Mouse (Mus musculus) kidney, embryonic 14.5 days (tissue): ENCODE results near the gene Iqschfp. TPM values are rescaled to one million over a fixed set of nuclear protein-coding genes. Genes with fewer than 3 reads are reported as not detected.

ENCODE experiments used
- ATAC-seq: fragments of 200-750 bp; cut with Nextera tagmentation; 2 replicates; pipeline ENCODE4 v1.8.0; 2017; ENCODE audit warnings: moderate number of reproducible peaks, mild to moderate bottlenecking, moderate TSS enrichment, moderate library complexity; ENCODE audit not compliant: low FRiP score, low TSS enrichment
- H3K27ac ChIP-seq: fragments of 300-500 bp; sonication (generic); 2 replicates; pipeline ENCODE4 v1.5.1; 2014; ENCODE audit warnings: low read depth, mild to moderate bottlenecking, low read length, moderate library complexity, mixed read lengths
- H3K27me3 ChIP-seq: fragments of 300-500 bp; sonication (generic); 2 replicates; pipeline ENCODE4 v1.6.1; 2014; ENCODE audit warnings: mild to moderate bottlenecking, low read length; ENCODE audit not compliant: control insufficient read depth, insufficient read depth
- H3K36me3 ChIP-seq: fragments of 300-500 bp; sonication (generic); 2 replicates; pipeline ENCODE4 v1.6.1; 2014; ENCODE audit warnings: low read length, mixed read lengths; ENCODE audit not compliant: control insufficient read depth, insufficient read depth
- H3K4me1 ChIP-seq: fragments of 300-500 bp; sonication (generic); 2 replicates; pipeline ENCODE4 v1.6.1; 2014; ENCODE audit warnings: low read length, mixed read lengths; ENCODE audit not compliant: control insufficient read depth, insufficient read depth
- H3K4me2 ChIP-seq: fragments of 300-500 bp; sonication (generic); replicated peaks from 2 replicates; pipeline ENCODE4 v1.6.1; 2014; ENCODE audit warnings: low read depth, mild to moderate bottlenecking, low read length
- H3K4me3 ChIP-seq: fragments of 300-500 bp; sonication (generic); 2 replicates; pipeline ENCODE4 v1.5.1; 2014; ENCODE audit warnings: mild to moderate bottlenecking, low read length
- H3K9ac ChIP-seq: fragments of 300-500 bp; sonication (generic); 2 replicates; pipeline ENCODE4 v1.6.1; 2014; ENCODE audit warnings: low read depth, mild to moderate bottlenecking, low read length, moderate library complexity
- H3K9me3 ChIP-seq: fragments of 300-500 bp; sonication (generic); 2 replicates; pipeline ENCODE4 v1.6.1; 2016; ENCODE audit warnings: low read length; ENCODE audit not compliant: control insufficient read depth
- WGBS: fragments of 180-500 bp; shearing (Covaris S2); extraction: QIAGEN DNeasy Blood & Tissue Kit; methylation state at CpG from one replicate; pipeline ENCODE4 v1.1.7; 2014; 5-methylcytosine and 5-hydroxymethylcytosine counted together
- polyA plus RNA-seq: library from polyadenylated mRNA; unstranded; fragments of >200 nt; fragmentation: Nextera tagmentation; extraction: Ambion mirVana; gene quantifications from 2 replicates; pipeline ENCODE4 v1.2.1, GENCODE M21; 2014

Gene Iqschfp
- polyA plus RNA-seq, 1 experiment from 2014 or later, result not detected

DNA sequence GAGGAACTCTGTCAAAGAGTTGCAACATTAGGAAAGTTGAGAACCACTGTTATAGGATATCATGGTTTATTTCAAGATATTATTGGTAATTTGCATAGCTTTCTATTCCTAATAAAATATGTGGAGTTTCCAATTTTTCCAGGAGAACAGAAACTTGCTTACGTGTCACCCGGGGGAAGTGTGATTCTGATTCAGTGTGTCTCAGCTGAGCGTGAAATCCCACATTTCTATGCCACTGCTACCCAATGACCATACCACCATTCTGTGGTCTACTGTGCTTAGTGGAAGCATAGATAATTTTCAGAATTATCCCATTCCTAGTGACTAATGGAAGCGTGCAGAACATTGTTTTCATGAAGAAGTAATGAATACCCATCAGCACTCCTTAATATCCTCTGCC, 704.9 kb downstream of the Iqschfp start:
- Histone ChIP-seq H3K36me3 (no peaks in the 10 kb centered on the region), H3K9me3 (no peaks in the 10 kb centered on the region), H3K4me1 (0 out of 2 replicates have a peak, but pooled peaks cover 13% of the 10 kb centered on the region), H3K4me3 (no peak overlapping the region), H3K4me2 (no peak overlapping the region), H3K27ac (no peak overlapping the region), H3K27me3 (no peaks in the 10 kb centered on the region), H3K9ac (no peak overlapping the region)
- ATAC-seq, result no peak
- WGBS, result 94% methylated on average over 4 of the region's 4 CpGs

GRCm38 (mm10) chr3:68602891-68603290, 710.9 kb downstream of the Iqschfp start:
- Histone ChIP-seq H3K4me1 (0 out of 2 replicates have a peak, but pooled peaks cover 2% of the 10 kb centered on the region), H3K9ac (no peak overlapping the region), H3K27me3 (no peaks in the 10 kb centered on the region), H3K9me3 (no peaks in the 10 kb centered on the region), H3K36me3 (no peaks in the 10 kb centered on the region), H3K27ac (no peak overlapping the region), H3K4me2 (no peak overlapping the region), H3K4me3 (no peak overlapping the region)
- ATAC-seq, result no peak
- WGBS, result 88% methylated on average over 9 of the region's 9 CpGs

DNA sequence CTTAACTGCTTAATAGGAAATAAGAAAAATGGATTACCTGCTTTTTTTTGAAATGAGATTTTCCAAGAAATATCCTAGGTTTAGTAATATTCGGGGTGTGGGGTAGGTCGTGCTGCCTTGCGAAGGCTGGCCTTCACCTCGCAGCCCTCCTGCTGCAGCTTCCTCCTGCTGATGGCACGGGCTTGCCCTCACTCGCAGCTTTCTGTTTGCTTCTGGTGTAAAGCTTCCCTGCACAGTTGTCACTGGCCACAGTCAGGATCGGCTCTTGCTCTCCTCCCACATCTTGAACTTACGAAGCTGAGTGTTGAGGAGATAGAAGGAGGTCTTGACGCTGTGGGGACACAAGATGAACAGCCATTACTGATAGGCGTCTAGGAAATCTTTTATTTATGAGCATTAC, 712.4 kb downstream of the Iqschfp start:
- Histone ChIP-seq H3K4me1 (0 out of 2 replicates have a peak, but pooled peaks cover 2% of the 10 kb centered on the region), H3K36me3 (no peaks in the 10 kb centered on the region), H3K9me3 (no peaks in the 10 kb centered on the region), H3K4me2 (no peak overlapping the region), H3K9ac (no peak overlapping the region), H3K4me3 (no peak overlapping the region), H3K27me3 (no peaks in the 10 kb centered on the region), H3K27ac (no peak overlapping the region)
- ATAC-seq, result no peak
- 65% methylated on average over 10 of the region's 10 CpGs for WGBS

DNA sequence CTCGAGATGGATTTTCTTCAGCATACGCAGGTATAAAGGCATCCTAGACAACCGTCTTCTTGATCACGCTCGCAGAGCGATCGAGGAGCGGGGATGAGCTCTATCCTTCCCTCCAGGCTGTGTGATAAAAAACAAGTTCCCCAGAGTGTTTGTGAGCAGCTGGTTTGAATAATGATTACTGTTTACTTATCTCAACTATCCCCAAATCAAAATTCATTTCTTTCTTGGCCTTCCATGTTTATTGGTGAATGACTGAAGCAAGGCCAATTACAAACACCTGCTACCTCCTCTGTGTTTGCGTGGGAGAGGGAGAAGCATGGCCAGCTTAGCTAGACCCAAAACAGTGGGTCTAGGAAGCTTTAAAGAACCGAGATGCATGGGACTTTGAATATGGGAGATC, 712.9 kb downstream of the Iqschfp start:
- Histone ChIP-seq H3K27me3 (no peaks in the 10 kb centered on the region), H3K9me3 (no peaks in the 10 kb centered on the region), H3K4me1 (peaks cover 7% of the 10 kb centered on the region; the same call in 1 of the 2 replicates), H3K4me2 (no peak overlapping the region), H3K4me3 (no peak overlapping the region), H3K9ac (no peak overlapping the region), H3K36me3 (no peaks in the 10 kb centered on the region), H3K27ac (no peak overlapping the region)
- WGBS, result 82% methylated on average over 10 of the region's 10 CpGs
- no peak for ATAC-seq

DNA sequence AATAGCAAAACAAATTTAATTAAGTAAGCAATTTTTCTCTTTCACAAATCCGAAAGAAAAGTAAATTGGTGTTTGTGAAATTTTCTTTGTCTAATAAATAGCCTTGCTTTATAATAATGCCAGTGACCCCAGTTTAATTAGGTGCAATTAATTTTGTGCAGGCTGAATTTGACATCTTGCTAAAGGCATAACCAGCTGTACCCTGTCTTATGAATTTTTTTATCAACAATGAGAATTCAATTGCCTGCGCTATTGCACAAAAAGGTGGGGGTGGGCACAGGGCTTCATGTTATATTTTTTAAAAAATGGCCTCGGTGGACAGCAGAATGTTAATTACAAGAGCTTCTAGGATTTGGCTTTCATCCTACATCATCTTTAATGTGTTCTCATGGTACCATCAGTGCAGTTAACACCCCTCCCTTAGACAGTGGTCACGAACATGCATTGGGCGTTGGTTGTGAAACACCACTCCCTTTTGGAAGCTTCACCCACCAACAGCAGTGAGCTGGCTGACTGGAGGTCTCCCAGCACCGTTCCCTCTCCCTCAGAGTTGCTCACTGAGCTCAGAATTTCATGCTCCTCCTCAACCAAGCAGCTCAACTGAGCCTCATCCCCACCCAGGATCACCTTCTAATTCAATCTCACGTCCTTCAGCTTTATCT, 714.0 kb downstream of the Iqschfp start:
- no peak for ATAC-seq
- 79% methylated on average over 7 of the region's 7 CpGs for WGBS
- H3K27ac ChIP-seq, result no peak overlapping the region

DNA sequence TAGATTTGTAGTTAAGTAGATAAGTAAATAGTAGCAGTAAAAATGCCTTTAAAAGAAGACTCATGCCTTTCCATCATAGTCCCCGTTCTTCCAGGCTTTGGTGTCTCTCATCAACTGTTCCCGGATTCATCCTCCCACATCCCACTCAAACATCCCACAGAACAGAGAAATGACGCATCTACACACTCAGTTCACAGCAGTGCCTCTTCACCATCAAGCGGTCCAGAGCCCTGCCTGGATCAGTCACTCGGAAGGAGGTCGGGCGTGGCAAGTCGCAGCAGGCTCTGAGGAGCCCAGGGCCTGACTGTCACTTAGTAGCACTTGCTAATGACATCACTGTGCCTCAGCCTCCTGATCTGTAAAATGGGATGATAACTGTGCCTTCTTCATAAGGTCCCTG, 714.7 kb downstream of the Iqschfp start:
- Histone ChIP-seq H3K4me3 (no peak overlapping the region), H3K9me3 (no peaks in the 10 kb centered on the region), H3K27ac (no peak overlapping the region), H3K4me1 (peaks cover 14% of the 10 kb centered on the region; the same call in 1 of the 2 replicates), H3K27me3 (no peaks in the 10 kb centered on the region), H3K9ac (no peak overlapping the region), H3K36me3 (no peaks in the 10 kb centered on the region), H3K4me2 (no peak overlapping the region)
- ATAC-seq, result no peak
- 84% methylated on average over 8 of the region's 8 CpGs for WGBS

More for the DNA sequence above, 714.0 kb downstream of the Iqschfp start:
- H3K36me3 ChIP-seq, result no peaks in the 10 kb centered on the region
- no peaks in the 10 kb centered on the region for H3K9me3 ChIP-seq
- H3K4me1 ChIP-seq, result peaks cover 14% of the 10 kb centered on the region; the same call in 1 of the 2 replicates
- no peak overlapping the region for H3K4me2 ChIP-seq
- H3K4me3 ChIP-seq, result no peak overlapping the region
- no peak overlapping the region for H3K9ac ChIP-seq
- no peaks in the 10 kb centered on the region for H3K27me3 ChIP-seq

- Histone ChIP-seq H3K4me2 (no peak overlapping the region), H3K4me3 (no peak overlapping the region), H3K9me3 (no peaks in the 10 kb centered on the region), H3K9ac (no peak overlapping the region), H3K4me1 (peaks cover 14% of the 10 kb centered on the region; the same call in 1 of the 2 replicates), H3K27ac (no peak overlapping the region), H3K36me3 (no peaks in the 10 kb centered on the region), H3K27me3 (no peaks in the 10 kb centered on the region)
- ATAC-seq, result no peak
- 86% methylated on average over 8 of the region's 8 CpGs for WGBS
Observed at GRCm38 (mm10) chr3:68607336-68607735, 715.3 kb downstream of the Iqschfp start.

DNA sequence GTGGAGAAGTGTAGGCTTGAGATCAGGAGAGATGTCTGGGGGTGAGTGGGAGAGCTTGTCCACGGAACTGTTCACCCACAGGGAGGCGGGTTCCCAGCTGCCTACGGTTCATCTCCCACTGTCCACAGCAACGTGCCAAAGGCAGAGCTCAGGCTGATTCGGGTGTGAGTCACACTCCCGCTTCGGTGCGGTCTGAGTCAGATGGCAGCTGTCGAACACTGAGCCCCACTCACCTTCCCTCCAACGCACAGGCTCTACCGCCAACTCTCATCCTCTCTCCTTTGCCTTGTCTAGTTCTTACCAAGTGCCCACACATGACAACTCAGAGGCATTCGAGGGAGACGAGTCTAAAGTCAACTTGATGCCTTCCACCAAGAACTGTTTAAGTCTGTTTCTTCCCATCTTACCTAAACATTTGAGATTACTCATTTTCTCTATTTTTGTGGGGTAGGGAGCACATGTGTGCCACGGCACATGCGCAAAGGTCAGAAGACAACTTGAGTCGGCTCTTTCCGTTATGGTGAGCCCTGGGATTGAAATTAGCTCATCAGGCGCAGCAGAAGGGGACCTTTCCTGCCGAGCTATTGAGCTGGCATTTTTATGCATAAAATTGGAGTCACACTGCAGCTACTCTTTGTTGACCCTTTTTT, 716.9 kb downstream of the Iqschfp start:
- no peak overlapping the region for H3K9ac ChIP-seq
- no peak overlapping the region for H3K4me2 ChIP-seq
- no peaks in the 10 kb centered on the region for H3K27me3 ChIP-seq
- no peak overlapping the region for H3K27ac ChIP-seq
- H3K9me3 ChIP-seq, result no peaks in the 10 kb centered on the region
- peaks cover 14% of the 10 kb centered on the region; the same call in 1 of the 2 replicates for H3K4me1 ChIP-seq
- WGBS, result 73% methylated on average over 19 of the region's 19 CpGs
- H3K4me3 ChIP-seq, result no peak overlapping the region
- no peak; the same call in 1 of the 2 replicates for ATAC-seq
- no peaks in the 10 kb centered on the region for H3K36me3 ChIP-seq

- Histone ChIP-seq H3K9me3 (no peaks in the 10 kb centered on the region), H3K4me2 (no peak overlapping the region), H3K9ac (no peak overlapping the region), H3K27me3 (no peaks in the 10 kb centered on the region), H3K36me3 (no peaks in the 10 kb centered on the region), H3K27ac (no peak overlapping the region), H3K4me1 (peaks cover 12% of the 10 kb centered on the region; the same call in 1 of the 2 replicates), H3K4me3 (no peak overlapping the region)
- ATAC-seq, result no peak
- WGBS, result 36% methylated on average over 6 of the region's 6 CpGs
Observed at GRCm38 (mm10) chr3:68610011-68610410, 718.0 kb downstream of the Iqschfp start.
